Mouse (Mus musculus) small intestine, adult 2 months (tissue): ENCODE results near the gene Batf. TPM values are rescaled to one million over a fixed set of nuclear protein-coding genes. Genes with fewer than 3 reads are reported as not detected.

Experiments
- H3K27ac ChIP-seq: fragments of 200-500 bp; 2 replicates; pipeline ENCODE4 v1.5.1; 2012; ENCODE audit warnings: low read depth, low read length, control low read depth, inconsistent platforms; ENCODE audit not compliant: insufficient read depth
- H3K27me3 ChIP-seq: fragments of 200-500 bp; 2 replicates; pipeline ENCODE4 v1.6.1; 2012; ENCODE audit warnings: mild to moderate bottlenecking, moderate library complexity, low read length, inconsistent platforms; ENCODE audit not compliant: control insufficient read depth, insufficient read depth
- H3K36me3 ChIP-seq: fragments of 200-500 bp; 2 replicates; pipeline ENCODE4 v1.6.1; 2012; ENCODE audit warnings: mild to moderate bottlenecking, low read length, control low read depth, inconsistent platforms; ENCODE audit not compliant: control insufficient read depth, insufficient read depth
- H3K4me1 ChIP-seq: fragments of 200-500 bp; 2 replicates; pipeline ENCODE4 v1.6.1; 2012; ENCODE audit warnings: low read length, inconsistent platforms, mixed read lengths; ENCODE audit not compliant: control insufficient read depth, insufficient read depth, insufficient read length
- H3K4me3 ChIP-seq: fragments of 200-500 bp; 2 replicates; pipeline ENCODE4 v1.5.1; 2012; ENCODE audit warnings: low read depth, mild to moderate bottlenecking, control low read depth, inconsistent platforms, low read length, moderate library complexity
- CTCF ChIP-seq: fragments of 200-500 bp; IDR thresholded peaks from 2 replicates; pipeline ENCODE4 v1.5.1; 2012; ENCODE audit warnings: low read depth, mild to moderate bottlenecking, control low read depth, inconsistent platforms, low read length, moderate library complexity, mixed read lengths; ENCODE audit not compliant: insufficient replicate concordance, insufficient read length; ENCODE audit errors: extremely low read depth
- POLR2A ChIP-seq: fragments of 200-500 bp; IDR thresholded peaks from 2 replicates; pipeline ENCODE4 v1.6.1; 2012; ENCODE audit warnings: low read depth, mild to moderate bottlenecking, control low read depth, inconsistent platforms, low read length, moderate library complexity
- WGBS: fragments of 180-500 bp; shearing (Covaris S2); methylation state at CpG from one replicate; pipeline ENCODE4 v1.1.7; 2018; 5-methylcytosine and 5-hydroxymethylcytosine counted together
- polyA plus RNA-seq: library from polyadenylated mRNA; depleted of rRNA; stranded (reverse); fragments of >200 nt; gene quantifications from 2 replicates; pipeline ENCODE4 v1.2.3, GENCODE M21; 2012; rRNA removed

The Batf gene
- polyA plus RNA-seq, 1 experiment = 7.1 TPM

- Histone ChIP-seq H3K27ac (no peak overlapping the region), H3K4me1 (peaks cover 9% of the 10 kb centered on the region; the same call in 1 of the 2 replicates), H3K36me3 (no peaks in the 10 kb centered on the region), H3K4me3 (no peak overlapping the region), H3K27me3 (no peaks in the 10 kb centered on the region)
- WGBS = 47% methylated on average over 5 of the region's 5 CpGs
- TF ChIP-seq CTCF (no peak), POLR2A (no peak)
These were observed 68.3 kb downstream of the Batf start for GRCm38 (mm10) chr12:85754611-85755265.

- Histone ChIP-seq H3K36me3 (no peaks in the 10 kb centered on the region), H3K27ac (no peak overlapping the region), H3K4me1 (peaks cover 9% of the 10 kb centered on the region; the same call in 1 of the 2 replicates), H3K4me3 (no peak overlapping the region), H3K27me3 (no peaks in the 10 kb centered on the region)
- TF ChIP-seq CTCF (no peak), POLR2A (no peak)
- 86% methylated on average over 3 of the region's 3 CpGs for WGBS
These were observed 70.0 kb downstream of the Batf start for GRCm38 (mm10) chr12:85756455-85756854.

DNA sequence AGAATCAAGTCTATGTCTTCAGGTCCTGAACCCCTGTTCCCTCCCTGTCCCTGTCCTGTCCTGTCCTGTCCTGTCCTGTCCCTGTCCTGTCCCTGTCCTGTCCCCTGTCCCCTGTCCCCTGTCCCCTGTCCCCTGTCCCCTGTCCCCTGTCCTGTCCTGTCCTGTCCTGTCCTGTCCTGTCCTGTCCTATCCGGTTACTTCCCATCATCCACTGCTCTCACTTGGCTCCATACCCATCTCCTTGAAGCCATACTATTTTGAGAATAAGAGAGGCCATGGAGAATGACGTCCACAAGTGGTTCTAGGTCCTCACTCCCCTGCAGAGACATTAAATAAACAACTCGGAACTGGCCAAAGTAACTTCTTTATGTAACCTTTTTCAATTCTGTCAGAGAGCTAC, 70.6 kb downstream of the Batf start:
- Histone ChIP-seq H3K4me1 (peaks cover 9% of the 10 kb centered on the region; the same call in 1 of the 2 replicates), H3K27ac (no peak overlapping the region), H3K27me3 (no peaks in the 10 kb centered on the region), H3K4me3 (no peak overlapping the region), H3K36me3 (no peaks in the 10 kb centered on the region)
- TF ChIP-seq CTCF (no peak), POLR2A (no peak)
- 71% methylated on average over 3 of the region's 3 CpGs for WGBS

Other genes with a start within 250 kb of the Batf start
- 103 and 283 TPM in 2 replicates for gene Fos, start 212.8 kb upstream of the Batf start, polyA plus RNA-seq
- 2.8 and 8.2 TPM in 2 replicates for gene Jdp2, start 87.6 kb upstream of the Batf start, polyA plus RNA-seq
- gene Flvcr2, start 59.9 kb downstream of the Batf start, polyA plus RNA-seq = 1.8 and 3.4 TPM in 2 replicates
- gene Erg28, start 137.9 kb downstream of the Batf start, polyA plus RNA-seq = 22.3 and 39.0 TPM in 2 replicates
- gene Ttll5, start 138.0 kb downstream of the Batf start, polyA plus RNA-seq = 3.5 and 5.5 TPM in 2 replicates